Mouse (Mus musculus): ENCODE measurements around the gene Rcc1l. TPM values are rescaled to one million over a fixed set of nuclear protein-coding genes. Genes with fewer than 3 reads are reported as not detected.

Gene Rcc1l
- 12.5 and 13.3 TPM in 2 replicates for polyA plus RNA-seq (2012; rRNA removed)

DNA sequence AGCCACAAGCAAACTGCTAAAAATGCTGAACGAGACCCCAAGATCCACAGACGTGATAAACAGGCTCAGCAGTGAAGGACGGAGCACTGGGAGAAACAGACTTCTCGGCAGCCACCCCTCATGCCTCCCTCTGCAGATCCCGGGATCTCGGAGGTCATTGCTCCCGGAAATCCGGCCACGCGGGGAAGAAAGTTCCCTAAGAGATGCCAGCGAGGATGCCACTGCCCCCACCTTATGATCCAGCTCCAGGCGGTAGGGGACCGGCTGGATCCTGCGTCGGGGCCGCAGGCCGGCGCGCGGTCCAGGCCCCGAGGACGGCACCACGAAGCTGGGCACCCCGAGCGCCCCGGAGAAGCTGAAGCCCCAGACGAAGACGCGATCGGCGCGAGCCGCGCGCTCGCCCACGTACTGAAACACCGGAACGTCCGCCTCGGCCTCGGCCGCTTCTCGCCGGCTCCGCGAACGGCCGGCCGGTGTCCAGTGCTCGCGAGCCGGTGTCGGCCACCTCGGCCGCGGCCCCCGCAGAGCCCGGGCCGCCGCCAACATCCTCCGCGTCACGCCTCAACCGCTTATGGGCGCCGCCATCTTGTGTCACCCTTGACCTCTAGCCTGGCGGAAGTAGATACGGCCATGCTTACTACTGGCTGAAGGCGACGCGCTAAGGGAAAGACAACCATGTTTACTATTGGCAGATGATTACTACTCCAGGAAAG is at the start of gene Rcc1l:
Rcc1l (minus strand) TSS at position 606 of the 713 bp plus-strand sequence.
- Histone ChIP-seq H3K4me1 (ENCODE audit: control insufficient read depth, insufficient read depth, low read length) (no peaks in the 10 kb centered on the region; the same call in 1 of the 2 replicates), H3K4me3 (replicated peaks; ENCODE audit: extremely low read depth, low read depth, low read length) (peak within 1 kb of the TSS; percentile 68)
- TF ChIP-seq CTCF (IDR thresholded peaks at IDR 0.05; ENCODE audit: insufficient read depth, low read length) (no peak), POLR2A (IDR thresholded peaks at IDR 0.05; ENCODE audit: borderline replicate concordance, extremely low read depth, low read depth, low read length) (peak; percentile 41; the same call in 1 of the 2 replicates)
- DNase-seq, result peak; percentile 82
- under 1% methylated on average over 72 of the region's 72 CpGs for WGBS

DNA sequence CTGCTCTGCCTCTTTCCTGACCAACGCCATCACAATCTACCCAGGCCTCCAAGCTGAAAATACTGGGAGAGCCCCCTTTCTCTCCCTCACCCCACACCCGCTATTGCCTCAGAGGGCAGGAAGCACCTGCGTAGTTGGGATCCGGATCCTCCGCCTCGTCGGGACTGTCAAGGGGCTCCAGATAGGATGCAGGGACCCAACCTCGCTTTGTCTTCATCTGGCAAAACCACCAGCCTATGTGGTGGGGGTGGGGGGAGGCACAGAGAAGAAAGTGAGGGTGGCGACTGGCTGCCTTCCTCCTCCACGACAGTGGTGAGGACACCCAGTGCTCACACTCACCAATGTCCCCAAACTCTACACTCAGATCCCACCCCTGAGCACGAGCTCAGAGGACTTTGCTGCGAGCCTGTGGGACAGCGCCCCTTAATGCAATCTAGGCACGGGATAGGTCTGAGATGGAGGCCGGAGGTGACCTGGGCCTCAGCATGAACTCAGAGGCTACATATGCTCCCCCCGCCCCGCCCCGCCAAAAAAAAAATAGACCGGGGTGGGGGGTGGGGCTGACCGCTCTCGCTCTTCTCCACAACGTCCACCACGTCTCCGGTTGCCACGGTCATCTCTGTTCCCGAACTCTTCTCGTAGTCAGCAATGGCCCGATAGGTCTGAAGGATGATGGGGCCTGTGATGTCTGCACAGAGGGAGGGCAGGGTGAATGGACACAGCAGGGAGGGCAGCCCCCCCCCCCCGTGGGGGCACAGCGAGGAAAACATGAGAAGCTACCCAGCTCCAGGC is 48.7 kb upstream of the Rcc1l start:
- no peak for DNase-seq
- no peak overlapping the region for H3K4me3 ChIP-seq (replicated peaks; ENCODE audit: extremely low read depth, low read depth, low read length)
- H3K4me1 ChIP-seq (ENCODE audit: control insufficient read depth, insufficient read depth, low read length), result peaks cover 12% of the 10 kb centered on the region
- WGBS, result 57% methylated on average over 30 of the region's 30 CpGs
- TF ChIP-seq CTCF (IDR thresholded peaks at IDR 0.05; ENCODE audit: insufficient read depth, low read length) (no peak), POLR2A (IDR thresholded peaks at IDR 0.05; ENCODE audit: borderline replicate concordance, extremely low read depth, low read depth, low read length) (no peak)

DNA sequence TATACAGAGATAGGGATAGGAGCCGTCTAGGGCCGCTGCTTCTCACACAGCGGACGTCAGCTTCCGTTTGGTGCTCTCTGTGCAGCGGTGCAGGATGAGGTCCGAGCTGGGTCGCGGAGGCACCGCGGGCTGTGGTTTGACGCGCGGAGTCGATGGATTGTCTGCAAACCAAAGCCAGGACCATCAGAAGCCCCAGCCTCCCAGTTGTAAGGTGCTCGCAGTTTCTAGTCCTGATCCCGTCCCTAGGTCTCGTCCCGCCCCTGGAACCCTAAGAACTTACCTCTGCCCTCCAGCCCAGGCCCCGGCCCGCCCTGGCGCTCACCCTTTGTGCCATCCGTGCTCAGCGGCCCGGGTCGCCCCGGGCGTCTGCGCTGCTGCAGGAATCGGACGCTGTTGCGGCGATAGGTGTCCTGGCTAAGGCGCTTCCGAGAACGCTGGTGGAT is 45.2 kb upstream of the Rcc1l start:
- WGBS, result 12% methylated on average over 36 of the region's 36 CpGs
- Histone ChIP-seq H3K4me3 (replicated peaks; ENCODE audit: extremely low read depth, low read depth, low read length) (peak overlapping the region; percentile 22), H3K4me1 (ENCODE audit: control insufficient read depth, insufficient read depth, low read length) (peaks cover 5% of the 10 kb centered on the region; the same call in 1 of the 2 replicates)
- DNase-seq, result no peak
- TF ChIP-seq CTCF (IDR thresholded peaks at IDR 0.05; ENCODE audit: insufficient read depth, low read length) (no peak), POLR2A (IDR thresholded peaks at IDR 0.05; ENCODE audit: borderline replicate concordance, extremely low read depth, low read depth, low read length) (no peak)

DNA sequence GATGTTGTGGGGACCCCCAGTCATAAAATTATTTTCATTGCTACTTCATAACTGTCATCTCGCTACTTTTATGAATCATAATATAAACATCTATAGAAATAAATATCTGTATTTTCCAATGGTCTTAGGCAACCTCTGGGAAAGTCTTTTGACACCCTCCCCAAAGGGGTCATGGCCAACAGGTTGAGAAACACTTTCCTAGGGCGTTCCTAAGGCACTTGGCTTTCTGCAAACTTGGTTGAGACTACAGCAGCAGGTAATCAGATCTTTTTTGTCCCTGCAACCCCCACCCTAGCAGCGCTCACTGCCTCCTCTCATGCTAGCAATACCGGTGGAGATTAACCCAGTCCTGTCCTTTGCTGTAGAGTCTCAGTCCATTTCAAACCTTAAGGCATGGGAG is 44.7 kb upstream of the Rcc1l start:
- no peak for DNase-seq
- peaks cover 5% of the 10 kb centered on the region; the same call in 1 of the 2 replicates for H3K4me1 ChIP-seq (ENCODE audit: control insufficient read depth, insufficient read depth, low read length)
- TF ChIP-seq POLR2A (IDR thresholded peaks at IDR 0.05; ENCODE audit: borderline replicate concordance, extremely low read depth, low read depth, low read length) (no peak), CTCF (IDR thresholded peaks at IDR 0.05; ENCODE audit: insufficient read depth, low read length) (no peak)
- no peak overlapping the region for H3K4me3 ChIP-seq (replicated peaks; ENCODE audit: extremely low read depth, low read depth, low read length)
- 48% methylated on average over 4 of the region's 4 CpGs for WGBS

DNA sequence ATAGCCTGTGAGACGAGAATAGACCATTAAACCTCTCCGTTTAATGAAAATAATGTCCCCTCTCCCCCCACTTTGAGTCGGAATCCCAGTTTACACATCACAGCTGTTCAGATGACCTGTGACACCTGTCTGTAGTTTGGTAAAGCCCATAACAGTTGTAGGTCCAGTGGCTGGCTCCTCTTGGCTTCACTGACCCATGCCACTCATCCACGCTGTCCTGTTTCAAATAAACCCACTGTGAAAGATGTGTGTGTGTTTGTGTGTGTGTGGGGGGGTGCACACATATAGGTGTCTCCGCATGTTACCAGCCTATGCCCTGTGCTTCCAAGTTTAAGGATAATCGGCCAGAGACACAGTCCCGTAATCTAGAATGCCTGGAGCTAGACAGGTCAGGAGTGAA is 41.3 kb upstream of the Rcc1l start:
- TF ChIP-seq CTCF (IDR thresholded peaks at IDR 0.05; ENCODE audit: insufficient read depth, low read length) (no peak), POLR2A (IDR thresholded peaks at IDR 0.05; ENCODE audit: borderline replicate concordance, extremely low read depth, low read depth, low read length) (no peak)
- H3K4me3 ChIP-seq (replicated peaks; ENCODE audit: extremely low read depth, low read depth, low read length), result no peak overlapping the region
- DNase-seq, result no peak
- peaks cover 5% of the 10 kb centered on the region; the same call in 1 of the 2 replicates for H3K4me1 ChIP-seq (ENCODE audit: control insufficient read depth, insufficient read depth, low read length)
- WGBS, result 89% methylated on average over 7 of the region's 7 CpGs

DNA sequence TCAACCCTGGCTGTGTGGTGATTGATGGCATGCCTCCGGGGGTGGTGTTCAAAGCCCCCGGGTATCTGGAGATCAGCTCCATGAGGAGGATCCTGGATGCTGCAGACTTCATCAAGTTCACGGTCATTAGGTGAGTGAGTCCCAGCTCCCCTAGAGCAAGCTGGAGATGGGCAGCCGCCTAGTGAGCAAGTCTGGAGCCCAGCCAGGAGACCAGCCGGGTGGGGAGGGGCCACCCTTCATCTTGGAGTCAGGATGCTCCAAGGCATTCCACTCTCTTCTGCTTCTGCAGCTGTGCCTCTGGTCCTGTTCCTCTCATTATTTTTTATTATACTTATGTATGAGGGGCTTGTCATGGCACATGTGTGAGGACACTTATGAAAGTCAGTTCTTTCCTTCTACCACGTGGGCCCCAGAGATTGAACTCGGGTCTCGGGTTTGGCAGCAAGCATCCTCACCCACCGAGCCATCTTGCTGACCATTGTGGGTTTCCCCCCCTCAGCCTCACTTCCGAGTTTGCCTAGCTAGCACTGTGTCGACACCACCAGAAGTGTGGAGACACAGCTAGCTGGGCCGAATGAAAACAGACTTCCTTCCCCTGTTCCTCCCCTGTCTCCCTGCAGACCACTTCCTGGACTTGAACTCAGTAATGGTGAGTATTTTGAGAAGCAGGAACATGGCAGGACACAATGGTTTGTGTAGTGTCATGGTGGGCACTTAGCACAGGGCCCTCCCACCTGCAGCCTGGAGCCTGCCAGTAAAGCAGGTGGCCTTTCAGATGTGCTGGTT is 37.6 kb upstream of the Rcc1l start:
- WGBS, result 42% methylated on average over 12 of the region's 12 CpGs
- DNase-seq, result no peak

DNA sequence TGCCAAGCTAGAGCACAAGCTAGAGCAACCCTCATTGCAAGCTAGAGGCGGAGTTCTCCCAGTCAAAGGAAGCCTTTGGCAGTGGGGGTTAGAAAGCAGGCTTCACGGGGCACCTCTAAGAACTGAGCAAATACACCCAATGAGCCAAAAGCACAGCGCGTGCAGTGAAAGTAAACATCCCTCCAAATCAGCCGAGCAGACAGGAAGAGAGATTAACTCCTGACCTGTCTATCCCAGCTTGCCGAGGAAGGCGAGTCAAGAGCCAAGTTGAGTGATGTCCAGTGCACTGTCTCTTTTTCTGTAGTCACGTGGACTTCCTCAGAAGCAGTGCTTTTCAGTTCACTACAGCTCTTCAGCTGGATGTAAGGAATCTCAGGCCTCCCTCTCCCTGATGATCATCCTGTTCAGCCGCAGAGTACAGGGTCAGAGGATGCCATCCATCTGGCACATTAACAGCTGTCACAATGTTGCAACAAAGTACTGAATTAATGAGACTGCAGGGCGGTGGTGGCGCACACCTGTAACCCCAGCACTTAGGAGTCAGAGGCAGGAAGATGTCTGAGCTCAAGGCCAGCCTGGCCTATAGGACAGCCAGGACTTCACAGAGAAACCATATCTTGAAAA is 33.5 kb upstream of the Rcc1l start:
- Histone ChIP-seq H3K4me3 (replicated peaks; ENCODE audit: extremely low read depth, low read depth, low read length) (no peak overlapping the region), H3K4me1 (ENCODE audit: control insufficient read depth, insufficient read depth, low read length) (peaks cover 4% of the 10 kb centered on the region)
- peak; percentile 33 for DNase-seq
- WGBS, result 11% methylated on average over 11 of the region's 11 CpGs
- TF ChIP-seq CTCF (IDR thresholded peaks at IDR 0.05; ENCODE audit: insufficient read depth, low read length), result no peak
- TF ChIP-seq POLR2A (IDR thresholded peaks at IDR 0.05; ENCODE audit: borderline replicate concordance, extremely low read depth, low read depth, low read length), result no peak

More for the DNA sequence above, 37.6 kb upstream of the Rcc1l start:
- Histone ChIP-seq H3K4me1 (ENCODE audit: control insufficient read depth, insufficient read depth, low read length) (peaks cover 4% of the 10 kb centered on the region), H3K4me3 (replicated peaks; ENCODE audit: extremely low read depth, low read depth, low read length) (no peak overlapping the region)
- TF ChIP-seq POLR2A (IDR thresholded peaks at IDR 0.05; ENCODE audit: borderline replicate concordance, extremely low read depth, low read depth, low read length), result no peak
- no peak for TF ChIP-seq CTCF (IDR thresholded peaks at IDR 0.05; ENCODE audit: insufficient read depth, low read length)

DNA sequence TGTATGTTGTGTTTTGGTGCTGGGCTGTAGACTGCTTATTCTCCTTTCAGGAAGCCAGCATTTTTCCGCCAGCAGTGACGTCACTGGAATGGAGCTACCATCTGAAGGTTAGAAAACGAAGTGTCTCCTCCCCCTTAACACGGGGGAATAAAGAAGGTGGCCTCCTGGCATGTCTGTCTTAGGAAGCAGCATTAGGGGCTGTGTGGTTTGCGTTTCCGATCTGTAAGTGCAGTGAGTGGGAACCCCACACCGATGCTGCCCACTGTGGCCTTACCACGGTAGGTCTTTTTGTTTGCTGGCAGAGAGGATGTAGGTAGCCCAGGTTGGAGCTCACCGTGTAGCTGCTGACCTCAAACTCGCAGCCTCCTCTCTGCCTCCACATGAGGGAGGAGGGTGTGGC is 30.1 kb upstream of the Rcc1l start:
- WGBS, result 76% methylated on average over 10 of the region's 10 CpGs
- H3K4me3 ChIP-seq (replicated peaks; ENCODE audit: extremely low read depth, low read depth, low read length), result no peak overlapping the region
- H3K4me1 ChIP-seq (ENCODE audit: control insufficient read depth, insufficient read depth, low read length), result peaks cover 4% of the 10 kb centered on the region
- TF ChIP-seq POLR2A (IDR thresholded peaks at IDR 0.05; ENCODE audit: borderline replicate concordance, extremely low read depth, low read depth, low read length) (no peak), CTCF (IDR thresholded peaks at IDR 0.05; ENCODE audit: insufficient read depth, low read length) (no peak)
- DNase-seq, result no peak
